Mouse (Mus musculus): ENCODE data around the gene Olfr1351.
"Not testable (repeated sequence)": the region's sequence is repeated elsewhere in the genome, so short reads cannot be mapped to it uniquely, and the experiment has no call there.

Gene Olfr1351

DNA sequence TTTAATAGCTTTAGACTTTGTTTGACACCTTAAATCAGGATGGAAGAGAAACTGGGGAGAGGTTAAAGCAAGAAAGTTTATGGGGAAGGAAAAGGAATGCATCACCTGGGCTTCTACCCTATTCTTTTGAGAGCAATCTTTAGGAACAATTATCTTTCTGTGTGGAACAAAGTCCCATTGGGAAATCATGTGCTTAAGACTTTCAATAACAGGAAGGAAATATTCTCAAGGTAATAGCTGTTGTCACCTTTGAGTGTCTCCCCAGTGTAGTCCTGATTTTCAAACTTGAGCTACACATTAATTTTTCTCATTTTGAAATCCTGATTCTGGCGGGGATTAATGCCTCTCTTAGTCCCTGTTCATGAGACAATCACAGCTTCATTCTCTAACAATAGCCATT lies at the start of gene Olfr1351:
Gene Olfr1351, plus strand, starts transcription at position 301 of the 400 bp plus-strand sequence.
- no peak for DNase-seq (ENCODE audit: low spot score)

DNA sequence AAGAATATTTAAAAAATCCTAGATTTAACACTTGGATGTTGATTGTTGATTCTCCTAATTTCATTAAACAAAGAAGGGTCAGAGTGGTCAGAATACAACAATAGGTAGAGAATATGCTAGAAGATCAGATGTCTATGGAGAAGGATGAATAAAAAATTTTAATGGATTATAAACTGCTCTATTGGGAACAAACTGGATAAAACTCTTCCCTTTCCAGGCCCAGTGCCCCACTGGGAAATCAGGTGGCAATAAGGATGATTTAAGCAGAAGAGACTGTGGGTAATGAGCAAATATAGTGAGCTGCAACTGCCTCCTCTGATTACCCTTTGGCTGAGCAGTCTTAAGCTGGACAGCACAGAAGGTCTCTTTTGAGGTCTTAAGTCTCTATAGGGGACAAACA lies 49.3 kb upstream of the Olfr1351 start, which contains the start of gene Olfr1353:
Gene Olfr1353, plus strand, starts transcription at position 301 of the 400 bp plus-strand sequence.
- DNase-seq (ENCODE audit: low spot score): not testable (repeated sequence)

DNA sequence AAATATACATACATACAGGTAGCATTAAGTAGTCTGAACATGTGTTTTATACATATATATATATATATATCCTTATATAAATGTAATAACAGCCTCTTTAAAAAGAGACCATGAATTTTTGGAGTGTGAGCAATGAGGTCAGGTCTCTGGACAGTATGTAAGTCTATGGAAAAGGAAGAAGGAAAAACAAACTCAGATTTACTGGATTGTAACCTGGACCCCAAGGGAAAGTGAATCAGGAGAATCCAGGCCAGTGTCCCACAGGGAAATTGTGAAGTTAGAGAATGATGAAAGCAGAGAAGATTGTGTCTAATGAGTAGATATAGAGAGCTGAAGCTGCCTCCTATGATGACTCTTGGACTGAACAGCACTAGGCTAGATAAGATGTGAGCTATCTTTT lies 31.5 kb upstream of the Olfr1351 start, which contains the start of gene Olfr1352:
Gene Olfr1352, plus strand, starts transcription at position 301 of the 400 bp plus-strand sequence.
- DNase-seq (ENCODE audit: low spot score): no peak

DNA sequence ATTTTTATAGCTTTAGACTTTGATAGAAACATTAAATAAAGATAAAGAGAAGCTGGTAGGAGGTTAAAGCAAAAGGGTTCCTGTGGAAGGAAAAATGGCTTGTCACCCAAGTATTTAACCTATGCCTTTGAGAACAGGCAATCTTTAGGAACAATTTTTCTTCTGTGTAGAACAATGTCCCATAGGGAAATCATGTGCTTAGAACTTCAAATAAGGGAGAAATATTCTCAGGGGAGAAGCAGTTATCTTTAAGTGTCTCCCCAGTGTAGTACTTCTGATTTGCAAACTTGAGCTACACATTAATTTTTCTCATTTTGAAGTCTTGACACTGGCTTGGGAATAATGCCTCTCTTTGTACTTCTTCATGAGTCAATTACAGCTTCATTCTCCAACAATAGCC lies 16.2 kb downstream of the Olfr1351 start, which contains the start of gene Olfr57:
Gene Olfr57, plus strand, starts transcription at position 301 of the 400 bp plus-strand sequence.
- no peak for DNase-seq (ENCODE audit: low spot score)

DNA sequence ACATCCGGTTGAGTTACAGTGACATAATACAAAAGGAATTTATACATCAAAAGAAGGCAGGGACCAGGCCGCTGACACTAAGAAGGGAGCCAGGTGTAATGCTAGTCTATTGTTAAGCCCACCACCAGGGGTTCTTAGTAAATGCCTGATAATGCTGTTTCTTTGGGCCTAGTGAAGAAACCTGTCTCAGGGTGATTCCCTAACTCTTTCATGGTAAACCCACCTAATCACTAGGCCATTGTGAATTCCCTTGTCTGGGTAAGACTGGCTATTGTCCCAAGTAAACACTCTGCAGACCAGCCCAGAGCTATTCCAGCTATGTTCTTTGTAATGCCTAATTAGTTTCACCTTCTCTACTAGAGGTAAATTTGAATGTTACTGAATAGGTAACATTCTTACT lies 30.2 kb downstream of the Olfr1351 start:
- DNase-seq (ENCODE audit: low spot score): not testable (repeated sequence)

DNA sequence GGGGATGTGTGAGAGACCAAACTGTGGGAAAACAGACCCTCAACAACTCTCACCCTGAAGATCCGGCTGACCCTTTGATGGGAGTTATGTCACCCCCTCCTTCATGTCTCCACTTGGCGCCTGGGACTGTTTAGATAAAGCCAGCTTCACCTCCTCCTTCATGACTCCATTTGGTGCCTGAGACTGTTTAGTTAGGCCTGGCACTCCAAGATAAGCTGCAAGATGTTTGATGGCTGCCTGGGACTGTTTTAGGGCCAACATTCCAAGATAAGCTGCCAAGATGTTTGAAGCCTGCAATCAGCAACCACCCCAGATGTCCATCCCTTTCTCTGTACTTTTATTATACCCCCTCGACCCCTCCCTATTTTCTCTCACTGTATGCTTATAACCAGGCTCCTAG lies 45.1 kb downstream of the Olfr1351 start:
- DNase-seq (ENCODE audit: low spot score): not testable (repeated sequence)
